Mouse (Mus musculus): ENCODE results near the gene Adcy4. TPM values are rescaled to one million over a fixed set of nuclear protein-coding genes. Genes with fewer than 3 reads are reported as not detected.

Gene Adcy4
- polyA plus RNA-seq (2015; fragmentation: Nextera tagmentation; extraction: Ambion mirVana): 5.3 and 6.0 TPM in 2 replicates

DNA sequence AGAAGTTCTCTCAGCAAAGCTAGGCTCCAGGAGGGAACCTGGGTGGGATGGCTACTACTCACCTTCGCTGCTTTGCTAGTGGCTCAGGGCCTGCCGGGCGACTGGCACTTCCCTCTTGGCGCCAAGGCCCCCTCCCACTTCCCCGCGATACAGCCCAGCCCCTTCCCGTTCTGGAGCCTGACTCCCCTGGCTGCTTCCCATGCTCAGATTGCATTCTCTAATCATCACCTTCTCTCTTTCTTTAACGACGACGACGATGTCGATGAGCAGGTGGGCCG is at the start of gene Adcy4:
Gene Adcy4, minus strand, starts transcription at position 138 of the 278 bp plus-strand sequence.
- H3K27ac ChIP-seq: peak within 1 kb of the TSS; percentile 30; the same call in 1 of the 2 replicates
- H3K9me3 ChIP-seq: no peaks in the 10 kb centered on the region
- H3K4me2 ChIP-seq: peak within 1 kb of the TSS; percentile 49
- H3K9ac ChIP-seq: peak within 1 kb of the TSS; percentile 46
- H3K36me3 ChIP-seq: no peaks in the 10 kb centered on the region
- H3K4me1 ChIP-seq (replicated peaks): peaks cover 26% of the 10 kb centered on the region
- ATAC-seq (ENCODE audit: low FRiP score): no peak
- H3K27me3 ChIP-seq: peaks cover 92% of the 10 kb centered on the region
- WGBS: 2% methylated on average over 13 of the region's 13 CpGs
- peak within 1 kb of the TSS; percentile 31 for H3K4me3 ChIP-seq

DNA sequence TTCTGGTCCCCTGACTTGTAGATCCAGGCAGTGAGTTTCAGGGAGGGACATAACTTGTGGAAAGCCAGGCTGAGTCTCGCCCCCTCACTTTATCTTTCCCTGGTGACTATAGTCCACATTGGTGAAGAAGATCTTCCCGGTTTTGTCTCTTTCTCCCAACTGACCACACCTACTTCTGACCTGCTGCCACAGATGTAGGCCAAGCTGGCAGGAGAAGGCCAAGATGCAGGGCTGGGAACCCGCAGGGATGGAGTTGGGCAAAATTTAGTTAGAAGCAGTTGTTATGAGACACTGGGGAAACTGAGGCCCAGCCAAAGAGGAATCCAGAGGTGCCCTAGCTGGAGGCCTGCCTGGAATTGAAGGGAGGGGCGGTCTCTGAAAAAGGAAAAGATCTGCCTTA is 49.2 kb upstream of the Adcy4 start:
- Histone ChIP-seq H3K27ac (no peak overlapping the region), H3K27me3 (peaks cover 5% of the 10 kb centered on the region; the same call in 1 of the 2 replicates), H3K4me3 (no peak overlapping the region), H3K4me2 (no peak overlapping the region), H3K9ac (no peak overlapping the region), H3K36me3 (peaks cover 4% of the 10 kb centered on the region; the same call in 1 of the 2 replicates), H3K4me1 (replicated peaks) (peaks cover 5% of the 10 kb centered on the region; the same call in 1 of the 2 replicates), H3K9me3 (no peaks in the 10 kb centered on the region)
- whole genome bisulfite sequencing: 81% methylated on average over 4 of the region's 4 CpGs
- ATAC-seq (ENCODE audit: low FRiP score): no peak

- no peak overlapping the region for H3K4me3 ChIP-seq
- H3K4me2 ChIP-seq: no peak overlapping the region
- peaks cover 19% of the 10 kb centered on the region for H3K4me1 ChIP-seq (replicated peaks)
- peaks cover 4% of the 10 kb centered on the region; the same call in 1 of the 2 replicates for H3K36me3 ChIP-seq
- no peak for ATAC-seq (ENCODE audit: low FRiP score)
- WGBS: 92% methylated on average over 4 of the region's 4 CpGs
- no peaks in the 10 kb centered on the region for H3K9me3 ChIP-seq
- H3K27ac ChIP-seq: no peak overlapping the region
- H3K27me3 ChIP-seq: peaks cover 33% of the 10 kb centered on the region
- no peak overlapping the region for H3K9ac ChIP-seq
Measured at GRCm38 (mm10) chr14:55830331-55830730, 46.4 kb upstream of the Adcy4 start.

- no peak for ATAC-seq (ENCODE audit: low FRiP score)
- no peak overlapping the region for H3K4me3 ChIP-seq
- H3K27ac ChIP-seq: no peak overlapping the region
- H3K36me3 ChIP-seq: peaks cover 4% of the 10 kb centered on the region; the same call in 1 of the 2 replicates
- no peak overlapping the region for H3K4me2 ChIP-seq
- no peaks in the 10 kb centered on the region for H3K9me3 ChIP-seq
- WGBS: 89% methylated on average over 16 of the region's 16 CpGs
- H3K4me1 ChIP-seq (replicated peaks): peaks cover 23% of the 10 kb centered on the region
- peaks cover 37% of the 10 kb centered on the region for H3K27me3 ChIP-seq
- no peak overlapping the region; the same call in 1 of the 2 replicates for H3K9ac ChIP-seq
Measured at GRCm38 (mm10) chr14:55829854-55830253, 46.0 kb upstream of the Adcy4 start.

GRCm38 (mm10) chr14:55828716-55829263 is 44.9 kb upstream of the Adcy4 start:
- WGBS: 55% methylated on average over 3 of the region's 3 CpGs
- H3K4me2 ChIP-seq: no peak overlapping the region
- peaks cover 32% of the 10 kb centered on the region for H3K4me1 ChIP-seq (replicated peaks)
- H3K27me3 ChIP-seq: peaks cover 39% of the 10 kb centered on the region
- no peak overlapping the region for H3K9ac ChIP-seq
- H3K4me3 ChIP-seq: no peak overlapping the region
- H3K36me3 ChIP-seq: peaks cover 4% of the 10 kb centered on the region; the same call in 1 of the 2 replicates
- no peak for ATAC-seq (ENCODE audit: low FRiP score)
- H3K9me3 ChIP-seq: no peaks in the 10 kb centered on the region
- no peak overlapping the region for H3K27ac ChIP-seq

GRCm38 (mm10) chr14:55826551-55827340 is 42.9 kb upstream of the Adcy4 start:
- Histone ChIP-seq H3K27me3 (peaks cover 39% of the 10 kb centered on the region), H3K4me1 (replicated peaks) (peaks cover 44% of the 10 kb centered on the region), H3K9me3 (no peaks in the 10 kb centered on the region), H3K36me3 (peaks cover 4% of the 10 kb centered on the region; the same call in 1 of the 2 replicates), H3K4me3 (peak overlapping the region; percentile 49), H3K4me2 (peak overlapping the region; percentile 92), H3K9ac (peak overlapping the region; percentile 76), H3K27ac (no peak overlapping the region)
- 9% methylated on average over 41 of the region's 41 CpGs for WGBS
- no peak for ATAC-seq (ENCODE audit: low FRiP score)

GRCm38 (mm10) chr14:55826142-55826541 is 42.2 kb upstream of the Adcy4 start:
- H3K4me1 ChIP-seq (replicated peaks): peaks cover 44% of the 10 kb centered on the region
- ATAC-seq (ENCODE audit: low FRiP score): no peak
- H3K4me2 ChIP-seq: peak overlapping the region; percentile 92
- H3K27me3 ChIP-seq: peaks cover 39% of the 10 kb centered on the region
- H3K9ac ChIP-seq: peak overlapping the region; percentile 76; the same call in 1 of the 2 replicates
- 4% methylated on average over 15 of the region's 15 CpGs for WGBS
- H3K36me3 ChIP-seq: peaks cover 4% of the 10 kb centered on the region; the same call in 1 of the 2 replicates
- peak overlapping the region; percentile 18; the same call in 1 of the 2 replicates for H3K27ac ChIP-seq
- peak overlapping the region; percentile 49 for H3K4me3 ChIP-seq
- H3K9me3 ChIP-seq: no peaks in the 10 kb centered on the region

GRCm38 (mm10) chr14:55825216-55826051 is 41.5 kb upstream of the Adcy4 start:
- peaks cover 39% of the 10 kb centered on the region for H3K27me3 ChIP-seq
- peaks cover 2% of the 10 kb centered on the region; the same call in 1 of the 2 replicates for H3K36me3 ChIP-seq
- H3K27ac ChIP-seq: peak overlapping the region; percentile 74
- H3K9ac ChIP-seq: peak overlapping the region; percentile 76
- peak overlapping the region; percentile 92 for H3K4me2 ChIP-seq
- H3K4me3 ChIP-seq: peak overlapping the region; percentile 49
- H3K9me3 ChIP-seq: no peaks in the 10 kb centered on the region
- peaks cover 44% of the 10 kb centered on the region for H3K4me1 ChIP-seq (replicated peaks)
- WGBS: 0% methylated on average over 18 of the region's 37 CpGs
- ATAC-seq (ENCODE audit: low FRiP score): peak; percentile 9; the same call in 1 of the 2 replicates

- Histone ChIP-seq H3K4me3 (peak overlapping the region; percentile 63), H3K4me2 (peak overlapping the region; percentile 92), H3K9ac (peak overlapping the region; percentile 80), H3K27ac (peak overlapping the region; percentile 87), H3K4me1 (replicated peaks) (peaks cover 44% of the 10 kb centered on the region), H3K9me3 (no peaks in the 10 kb centered on the region), H3K36me3 (no peaks in the 10 kb centered on the region), H3K27me3 (peaks cover 39% of the 10 kb centered on the region)
- no peak for ATAC-seq (ENCODE audit: low FRiP score)
- WGBS: 2% methylated on average over 32 of the region's 32 CpGs
Measured at GRCm38 (mm10) chr14:55824481-55825215, 40.8 kb upstream of the Adcy4 start.

GRCm38 (mm10) chr14:55824001-55824480 is 40.1 kb upstream of the Adcy4 start:
- ATAC-seq (ENCODE audit: low FRiP score): 0 out of 2 replicates have a peak, but pooled peaks have one; percentile 9
- Histone ChIP-seq H3K4me2 (peak overlapping the region; percentile 92), H3K36me3 (no peaks in the 10 kb centered on the region), H3K9me3 (no peaks in the 10 kb centered on the region), H3K9ac (peak overlapping the region; percentile 80), H3K4me1 (replicated peaks) (peaks cover 44% of the 10 kb centered on the region), H3K27me3 (peaks cover 39% of the 10 kb centered on the region), H3K27ac (peak overlapping the region; percentile 87), H3K4me3 (peak overlapping the region; percentile 63)
- WGBS: 1% methylated on average over 10 of the region's 10 CpGs

- peaks cover 34% of the 10 kb centered on the region for H3K27me3 ChIP-seq
- peak within 1 kb of the TSS; percentile 63 for H3K4me3 ChIP-seq
- no peaks in the 10 kb centered on the region for H3K9me3 ChIP-seq
- H3K4me1 ChIP-seq (replicated peaks): peaks cover 44% of the 10 kb centered on the region
- H3K36me3 ChIP-seq: no peaks in the 10 kb centered on the region
- H3K4me2 ChIP-seq: peak within 1 kb of the TSS; percentile 92
- WGBS: under 1% methylated on average over 38 of the region's 46 CpGs
- peak within 1 kb of the TSS; percentile 87 for H3K27ac ChIP-seq
- H3K9ac ChIP-seq: peak within 1 kb of the TSS; percentile 80
- peak; percentile 83 for ATAC-seq (ENCODE audit: low FRiP score)
Measured at GRCm38 (mm10) chr14:55822991-55823762, 39.3 kb upstream of the Adcy4 start, which contains the start of gene Nfatc4. Gene Nfatc4, plus strand, starts transcription at chr14:55823144.

All from hindbrain, embryonic 13.5 days (tissue).